Mouse (Mus musculus): ENCODE measurements around the gene Cyp3a13.

DNA sequence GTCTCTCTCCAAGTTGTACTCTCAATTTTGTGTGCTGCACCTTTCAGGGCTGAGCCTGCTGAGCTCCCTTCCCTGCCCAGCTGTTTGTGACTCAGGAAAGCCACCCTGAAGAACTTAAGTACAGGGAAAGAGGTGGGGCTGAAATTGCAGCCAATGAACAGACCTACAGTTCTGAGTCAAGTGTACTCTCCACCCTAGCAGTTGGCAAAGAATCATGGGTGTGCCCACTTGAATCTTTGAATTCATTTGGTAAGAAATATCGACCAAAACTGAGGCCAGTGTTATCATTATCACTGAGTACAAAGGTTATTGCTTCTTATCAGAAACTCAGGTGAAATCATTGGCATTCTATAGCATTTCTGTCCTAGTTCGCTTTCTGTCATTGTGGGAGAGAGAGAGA, at the start of gene Cyp3a13:
- TF ChIP-seq CTCF (IDR thresholded peaks at IDR 0.05; ENCODE audit: insufficient read depth, low read depth, low read length) (no peak), POLR2A (IDR thresholded peaks at IDR 0.05; ENCODE audit: insufficient read depth, low read depth, low read length) (no peak)

Measured in olfactory bulb, adult 2 months (tissue).